Mouse (Mus musculus): Measurements from ENCODE around the gene Vgll4. TPM values are rescaled to one million over a fixed set of nuclear protein-coding genes. Genes with fewer than 3 reads are reported as not detected.

Vgll4 gene
- polyA plus RNA-seq, 1 experiment from 2014 or later, result 76.0 TPM

- 0 out of 2 replicates have a peak, but pooled peaks cover 5% of the 10 kb centered on the region for H3K36me3 ChIP-seq
- no peak overlapping the region for H3K4me3 ChIP-seq (replicated peaks)
- H3K4me2 ChIP-seq (replicated peaks), result no peak overlapping the region
- no peaks in the 10 kb centered on the region for H3K9me3 ChIP-seq
- peak overlapping the region; percentile 32; the same call in 1 of the 2 replicates for H3K27ac ChIP-seq
- WGBS, result 30% methylated on average over 3 of the region's 3 CpGs
- peaks cover 22% of the 10 kb centered on the region for H3K4me1 ChIP-seq (replicated peaks)
- no peaks in the 10 kb centered on the region for H3K27me3 ChIP-seq (replicated peaks)
- peak; percentile 63 for ATAC-seq
- H3K9ac ChIP-seq, result no peak overlapping the region
Measured at GRCm38 (mm10) chr6:114855644-114856043, 114.2 kb downstream of the Vgll4 start.

- 38% methylated on average over 2 of the region's 2 CpGs for WGBS
Measured at GRCm38 (mm10) chr6:114854368-114854767, 115.4 kb downstream of the Vgll4 start.

GRCm38 (mm10) chr6:114852739-114853138, 117.1 kb downstream of the Vgll4 start:
- 66% methylated on average over 3 of the region's 3 CpGs for WGBS
- ATAC-seq, result no peak
- Histone ChIP-seq H3K27me3 (replicated peaks) (no peaks in the 10 kb centered on the region), H3K4me2 (replicated peaks) (no peak overlapping the region), H3K27ac (no peak overlapping the region), H3K9me3 (no peaks in the 10 kb centered on the region), H3K4me1 (replicated peaks) (peaks cover 22% of the 10 kb centered on the region), H3K4me3 (replicated peaks) (no peak overlapping the region), H3K36me3 (no peaks in the 10 kb centered on the region), H3K9ac (no peak overlapping the region)

More at GRCm38 (mm10) chr6:114854368-114854767, 115.4 kb downstream of the Vgll4 start:
- ATAC-seq, result 0 out of 2 replicates have a peak, but pooled peaks have one; percentile 30
- no peaks in the 10 kb centered on the region for H3K27me3 ChIP-seq (replicated peaks)
- no peak overlapping the region for H3K9ac ChIP-seq
- no peaks in the 10 kb centered on the region for H3K9me3 ChIP-seq
- H3K36me3 ChIP-seq, result 0 out of 2 replicates have a peak, but pooled peaks cover 2% of the 10 kb centered on the region
- H3K4me2 ChIP-seq (replicated peaks), result no peak overlapping the region
- H3K27ac ChIP-seq, result no peak overlapping the region
- H3K4me1 ChIP-seq (replicated peaks), result peaks cover 22% of the 10 kb centered on the region
- no peak overlapping the region for H3K4me3 ChIP-seq (replicated peaks)

GRCm38 (mm10) chr6:114851688-114852087, 118.1 kb downstream of the Vgll4 start:
- no peak overlapping the region for H3K4me2 ChIP-seq (replicated peaks)
- no peak overlapping the region for H3K4me3 ChIP-seq (replicated peaks)
- no peaks in the 10 kb centered on the region for H3K27me3 ChIP-seq (replicated peaks)
- 53% methylated on average over 7 of the region's 7 CpGs for WGBS
- no peaks in the 10 kb centered on the region for H3K36me3 ChIP-seq
- no peak overlapping the region for H3K27ac ChIP-seq
- H3K9ac ChIP-seq, result no peak overlapping the region; the same call in 1 of the 2 replicates
- H3K9me3 ChIP-seq, result no peaks in the 10 kb centered on the region
- ATAC-seq, result no peak
- H3K4me1 ChIP-seq (replicated peaks), result peaks cover 22% of the 10 kb centered on the region

- WGBS, result 84% methylated on average over 8 of the region's 8 CpGs
Measured at GRCm38 (mm10) chr6:114849787-114850186, 120.0 kb downstream of the Vgll4 start.

GRCm38 (mm10) chr6:114848761-114849160, 121.0 kb downstream of the Vgll4 start:
- no peak for ATAC-seq
- Histone ChIP-seq H3K4me2 (replicated peaks) (no peak overlapping the region), H3K27me3 (replicated peaks) (no peaks in the 10 kb centered on the region), H3K4me1 (replicated peaks) (peaks cover 10% of the 10 kb centered on the region; the same call in 1 of the 2 replicates), H3K4me3 (replicated peaks) (no peak overlapping the region), H3K27ac (no peak overlapping the region), H3K9me3 (no peaks in the 10 kb centered on the region), H3K9ac (no peak overlapping the region), H3K36me3 (no peaks in the 10 kb centered on the region)
- WGBS, result 52% methylated on average over 7 of the region's 7 CpGs

More at GRCm38 (mm10) chr6:114849787-114850186, 120.0 kb downstream of the Vgll4 start:
- Histone ChIP-seq H3K27me3 (replicated peaks) (no peaks in the 10 kb centered on the region), H3K36me3 (no peaks in the 10 kb centered on the region), H3K4me3 (replicated peaks) (no peak overlapping the region), H3K4me1 (replicated peaks) (peaks cover 13% of the 10 kb centered on the region), H3K9me3 (no peaks in the 10 kb centered on the region), H3K27ac (no peak overlapping the region), H3K9ac (no peak overlapping the region), H3K4me2 (replicated peaks) (no peak overlapping the region)
- ATAC-seq, result no peak

- ATAC-seq, result no peak
- H3K27ac ChIP-seq, result no peak overlapping the region
- H3K36me3 ChIP-seq, result no peaks in the 10 kb centered on the region
- no peaks in the 10 kb centered on the region for H3K9me3 ChIP-seq
- H3K9ac ChIP-seq, result no peak overlapping the region
- H3K27me3 ChIP-seq (replicated peaks), result no peaks in the 10 kb centered on the region
- H3K4me1 ChIP-seq (replicated peaks), result peaks cover 10% of the 10 kb centered on the region; the same call in 1 of the 2 replicates
- H3K4me2 ChIP-seq (replicated peaks), result no peak overlapping the region
- H3K4me3 ChIP-seq (replicated peaks), result no peak overlapping the region
- WGBS, result 66% methylated on average over 12 of the region's 12 CpGs
Measured at GRCm38 (mm10) chr6:114847582-114848174, 122.1 kb downstream of the Vgll4 start.

- H3K4me3 ChIP-seq (replicated peaks), result no peak overlapping the region
- no peaks in the 10 kb centered on the region for H3K36me3 ChIP-seq
- no peak overlapping the region for H3K27ac ChIP-seq
- H3K9ac ChIP-seq, result no peak overlapping the region
- peak; percentile 53; the same call in 1 of the 2 replicates for ATAC-seq
- H3K27me3 ChIP-seq (replicated peaks), result no peaks in the 10 kb centered on the region
- H3K9me3 ChIP-seq, result no peaks in the 10 kb centered on the region
- H3K4me1 ChIP-seq (replicated peaks), result peaks cover 10% of the 10 kb centered on the region; the same call in 1 of the 2 replicates
- WGBS, result 41% methylated on average over 4 of the region's 4 CpGs
- H3K4me2 ChIP-seq (replicated peaks), result no peak overlapping the region
Measured at GRCm38 (mm10) chr6:114846153-114846772, 123.5 kb downstream of the Vgll4 start.

- Histone ChIP-seq H3K4me2 (replicated peaks) (no peak overlapping the region), H3K9ac (no peak overlapping the region), H3K4me3 (replicated peaks) (no peak overlapping the region), H3K27me3 (replicated peaks) (no peaks in the 10 kb centered on the region), H3K27ac (no peak overlapping the region), H3K4me1 (replicated peaks) (peaks cover 27% of the 10 kb centered on the region), H3K9me3 (no peaks in the 10 kb centered on the region), H3K36me3 (no peaks in the 10 kb centered on the region)
- no peak for ATAC-seq
- 94% methylated on average over 2 of the region's 2 CpGs for WGBS
Measured at GRCm38 (mm10) chr6:114842863-114843262, 126.9 kb downstream of the Vgll4 start.

- Histone ChIP-seq H3K4me3 (replicated peaks) (no peak overlapping the region), H3K27me3 (replicated peaks) (no peaks in the 10 kb centered on the region), H3K9ac (no peak overlapping the region), H3K27ac (no peak overlapping the region), H3K4me1 (replicated peaks) (peaks cover 27% of the 10 kb centered on the region), H3K4me2 (replicated peaks) (no peak overlapping the region), H3K9me3 (no peaks in the 10 kb centered on the region), H3K36me3 (no peaks in the 10 kb centered on the region)
- 56% methylated on average over 3 of the region's 3 CpGs for WGBS
- no peak for ATAC-seq
Measured at GRCm38 (mm10) chr6:114842131-114842530, 127.7 kb downstream of the Vgll4 start.

GRCm38 (mm10) chr6:114840012-114840411, 129.8 kb downstream of the Vgll4 start:
- Histone ChIP-seq H3K9ac (no peak overlapping the region), H3K4me1 (replicated peaks) (peaks cover 22% of the 10 kb centered on the region), H3K27ac (no peak overlapping the region), H3K4me2 (replicated peaks) (no peak overlapping the region), H3K27me3 (replicated peaks) (no peaks in the 10 kb centered on the region), H3K4me3 (replicated peaks) (no peak overlapping the region), H3K36me3 (no peaks in the 10 kb centered on the region), H3K9me3 (no peaks in the 10 kb centered on the region)
- 86% methylated on average over 7 of the region's 7 CpGs for WGBS
- ATAC-seq, result peak; percentile 61; the same call in 1 of the 2 replicates

GRCm38 (mm10) chr6:114838872-114839271, 130.9 kb downstream of the Vgll4 start:
- no peak for ATAC-seq
- Histone ChIP-seq H3K9ac (no peak overlapping the region), H3K4me1 (replicated peaks) (peaks cover 25% of the 10 kb centered on the region), H3K36me3 (no peaks in the 10 kb centered on the region), H3K9me3 (no peaks in the 10 kb centered on the region), H3K4me2 (replicated peaks) (no peak overlapping the region), H3K27ac (no peak overlapping the region), H3K27me3 (replicated peaks) (no peaks in the 10 kb centered on the region), H3K4me3 (replicated peaks) (no peak overlapping the region)
- WGBS, result 78% methylated on average over 4 of the region's 4 CpGs

Data from intestine, embryonic 15.5 days (tissue).